Mouse (Mus musculus): ENCODE measurements around the gene Kif5c.

- TF ChIP-seq CTCF (IDR thresholded peaks at IDR 0.05; ENCODE audit: control insufficient read depth, insufficient read depth, insufficient replicate concordance, low read depth, low read length) (no peak), POLR2A (IDR thresholded peaks at IDR 0.05; ENCODE audit: control insufficient read depth, low read depth, low read length) (no peak)
Measured at GRCm38 (mm10) chr2:49625581-49625980, 6.5 kb downstream of the Kif5c start.

Data from testis, adult 2 months (tissue).